Mouse (Mus musculus) right cerebral cortex, adult 18-20 months (tissue): ENCODE measurements at regions not wholly inside any gene's neighbourhood (a gene's known extent, or its start where the extent isn't known, plus 50 kb on each side); places are given as distances from the start of the nearest gene placed in this dataset.

Experiments used
- DNase-seq: peaks from one replicate; pipeline ENCODE4 v3.0.0; 2022; ENCODE audit warnings: mixed read lengths

DNA sequence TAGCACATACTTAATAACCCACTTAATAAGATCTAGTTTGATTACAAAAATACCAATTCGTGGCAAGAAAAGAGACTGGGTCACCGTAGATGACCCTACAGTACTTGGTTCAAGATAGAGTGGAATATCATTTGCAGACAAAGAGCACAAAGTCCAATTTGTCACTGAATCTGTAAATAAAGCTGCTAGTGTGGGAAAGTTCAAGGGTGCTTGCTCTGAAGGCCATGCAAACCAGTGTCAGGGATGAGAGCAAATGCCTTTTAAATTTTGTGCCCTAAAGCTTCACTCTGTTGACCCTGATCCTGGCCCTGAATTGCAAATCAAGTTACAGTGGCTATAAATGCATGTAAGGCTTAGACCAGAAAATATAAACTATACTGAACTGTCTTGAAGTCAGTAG is 113.1 kb downstream of the Cd55b start:
- DNase-seq: no peak

DNA sequence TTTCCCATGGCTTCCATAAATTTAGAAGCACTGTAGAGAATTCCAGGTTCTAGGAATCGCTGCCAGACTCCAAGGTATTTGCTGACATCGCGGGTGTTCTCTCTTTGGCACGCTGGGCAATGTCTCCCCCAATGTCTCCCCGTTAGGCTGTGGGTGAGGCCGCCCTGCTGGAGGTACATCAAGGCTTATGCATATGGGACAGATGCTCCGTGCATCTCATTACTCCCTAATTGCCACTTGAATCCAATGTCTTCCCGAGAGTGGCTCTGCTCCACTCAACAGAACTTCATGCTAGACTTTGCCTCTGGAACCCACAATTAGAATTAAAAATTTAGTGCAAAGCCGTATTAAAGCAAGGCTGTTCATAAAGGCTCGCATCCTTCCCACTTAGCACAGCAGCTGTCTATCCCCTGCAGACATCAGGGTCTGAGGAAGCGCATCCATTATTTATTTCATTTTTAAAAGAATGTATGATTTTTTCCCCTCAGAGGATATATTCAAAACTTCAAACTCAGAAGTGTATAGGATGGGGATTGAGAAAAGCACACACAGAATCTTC is 120.9 kb downstream of the Cd55b start:
- DNase-seq: peak; percentile 1

DNA sequence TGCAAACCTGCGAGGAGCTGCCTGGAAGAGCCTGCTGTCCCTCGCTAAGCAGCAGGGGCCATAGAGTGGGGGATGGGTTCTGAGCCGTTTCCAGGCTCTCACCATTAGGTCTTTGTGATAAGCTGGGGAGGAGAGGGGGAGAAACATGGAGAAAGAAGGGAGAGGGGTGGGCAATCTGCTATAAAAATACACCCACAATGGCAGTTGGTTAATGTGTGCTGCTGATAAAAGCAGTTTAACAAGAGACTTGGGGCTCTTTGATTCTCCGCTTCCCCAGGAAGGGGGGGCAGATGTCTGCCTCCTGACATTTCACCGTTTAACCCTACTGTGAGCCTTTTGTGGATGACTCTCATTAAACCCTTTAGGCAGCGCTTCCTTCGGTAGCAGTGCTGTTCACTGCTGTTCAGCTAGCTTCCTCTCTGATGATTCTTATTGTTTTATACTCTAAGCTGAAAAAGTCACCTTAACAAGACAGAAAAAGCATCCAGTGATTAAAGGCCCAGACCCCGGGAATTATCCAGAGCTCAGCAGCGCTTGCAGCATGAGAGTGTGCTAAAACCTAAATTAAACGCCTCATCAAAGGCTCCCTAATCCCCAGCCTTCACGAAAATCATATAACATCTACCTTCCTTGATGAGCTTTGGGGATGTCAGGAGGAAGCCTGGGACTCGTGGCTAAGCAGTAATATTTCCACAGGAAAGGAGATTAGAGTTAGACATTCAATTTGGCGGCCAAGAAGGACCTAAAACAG is 122.6 kb downstream of the Cd55b start:
- DNase-seq: no peak

DNA sequence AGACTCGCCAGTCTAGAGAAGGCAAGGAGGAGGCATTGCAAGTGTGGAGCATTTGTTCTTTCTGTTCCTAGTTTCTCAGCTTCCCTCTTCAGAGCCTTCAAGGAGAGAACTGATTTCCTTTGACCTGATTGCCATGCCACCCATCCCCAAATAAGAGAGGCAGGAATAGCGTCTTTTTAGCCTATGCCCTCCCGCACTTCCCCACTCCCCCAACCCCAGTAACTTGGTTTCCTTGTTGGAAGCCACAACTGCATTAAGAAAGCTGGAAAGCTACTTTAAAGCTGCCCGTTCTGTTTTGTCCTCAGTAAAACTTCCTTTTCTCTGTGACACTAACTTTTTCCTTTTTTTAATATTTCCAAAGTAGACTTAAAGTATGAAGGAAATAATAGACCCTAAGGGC is 123.2 kb downstream of the Cd55b start:
- DNase-seq: no peak

DNA sequence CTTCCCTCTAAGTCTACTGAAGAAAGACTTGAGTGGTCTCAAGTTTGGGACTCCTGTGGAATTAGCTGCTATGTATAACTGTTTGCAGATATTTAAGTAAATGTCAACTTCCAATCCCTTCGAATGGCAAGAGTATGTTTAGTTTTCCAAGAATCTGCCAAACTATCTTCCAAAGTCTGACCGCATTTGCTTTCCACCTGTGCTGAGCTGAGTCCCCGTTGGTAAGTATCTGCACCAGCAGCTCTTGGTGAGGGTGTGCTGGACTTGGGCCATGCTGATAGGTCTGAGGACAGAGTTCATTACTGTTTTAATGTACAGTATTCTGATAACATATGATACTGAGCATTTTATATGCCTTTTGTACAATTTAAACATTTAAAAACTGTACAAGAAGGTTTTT is 123.7 kb downstream of the Cd55b start:
- no peak for DNase-seq

DNA sequence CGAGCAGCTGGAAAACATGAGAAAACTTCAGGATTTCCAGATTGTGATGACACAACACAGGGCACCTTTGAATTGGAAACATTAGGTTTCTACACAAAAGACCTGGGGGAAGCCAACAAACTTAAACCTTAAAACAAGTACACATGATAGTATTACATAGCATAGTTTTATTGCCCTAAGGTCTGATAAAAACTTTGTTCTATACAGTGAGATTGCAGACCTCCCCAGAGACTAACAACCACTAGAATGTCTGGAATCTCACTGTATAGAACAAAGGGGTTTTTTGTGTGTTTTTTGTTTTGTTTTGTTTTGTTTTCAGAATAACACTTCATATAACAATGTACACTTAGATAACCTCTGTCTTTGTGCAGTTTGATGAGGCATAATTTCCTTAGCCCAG is 124.2 kb downstream of the Cd55b start:
- no peak for DNase-seq

DNA sequence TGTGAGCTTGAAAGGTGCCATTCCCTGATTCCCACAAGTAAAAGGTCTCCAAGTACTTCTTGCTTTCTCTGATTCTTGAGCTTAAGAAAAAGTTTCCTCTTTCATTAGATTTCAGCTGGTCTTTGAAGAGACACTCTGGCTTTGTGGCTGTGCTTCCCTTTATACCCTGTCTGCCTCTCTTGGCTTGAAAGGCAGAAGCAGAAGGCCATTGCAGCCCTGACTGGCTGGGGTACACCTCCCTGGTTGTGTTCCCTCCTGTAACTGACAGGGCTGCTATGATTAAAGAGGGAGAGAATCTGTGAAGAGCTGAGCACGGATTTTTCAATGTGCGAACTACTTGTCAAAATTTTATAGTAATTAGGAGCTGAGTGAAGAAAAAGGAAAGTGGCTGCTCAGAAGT is 125.3 kb downstream of the Cd55b start:
- DNase-seq: no peak

DNA sequence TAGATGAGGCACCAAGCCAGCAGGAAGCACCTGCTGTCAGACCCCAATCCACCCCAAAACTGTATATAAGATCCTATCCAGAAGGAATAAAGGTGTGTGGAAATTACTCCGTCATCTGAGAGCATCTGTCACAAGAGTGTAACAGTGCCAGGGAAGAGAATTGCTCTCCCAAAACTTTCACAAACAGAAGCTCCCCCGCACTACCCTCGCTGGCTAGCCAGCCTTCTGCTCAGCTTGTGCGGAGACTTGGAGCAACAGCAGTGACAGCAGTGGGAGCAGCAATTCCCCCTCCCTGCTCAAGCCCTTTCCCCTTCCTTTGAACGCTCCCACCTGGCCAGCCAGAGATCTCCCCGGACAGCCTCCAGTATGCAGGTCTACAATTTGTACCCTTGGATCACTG is 136.9 kb downstream of the Cd55b start:
- peak; percentile 10 for DNase-seq

DNA sequence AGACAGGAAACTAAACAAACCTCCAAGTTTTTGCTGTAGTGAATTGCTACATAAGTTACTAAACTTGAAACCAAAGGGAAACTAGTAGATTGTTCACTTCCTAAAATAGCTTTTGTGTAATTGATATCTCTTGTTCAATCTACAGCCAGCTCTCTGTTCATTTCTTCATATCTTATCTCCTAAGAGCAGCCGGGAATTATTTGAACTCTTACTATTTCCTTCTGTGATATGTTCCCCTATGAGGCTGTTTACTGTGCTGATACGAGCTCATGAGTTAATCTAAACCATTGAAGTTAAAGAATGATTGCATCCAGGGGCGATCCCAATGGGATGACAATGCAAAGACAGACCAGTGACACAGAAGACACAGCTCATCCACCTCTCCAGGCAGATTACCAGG is 140.7 kb downstream of the Cd55b start:
- no peak for DNase-seq

DNA sequence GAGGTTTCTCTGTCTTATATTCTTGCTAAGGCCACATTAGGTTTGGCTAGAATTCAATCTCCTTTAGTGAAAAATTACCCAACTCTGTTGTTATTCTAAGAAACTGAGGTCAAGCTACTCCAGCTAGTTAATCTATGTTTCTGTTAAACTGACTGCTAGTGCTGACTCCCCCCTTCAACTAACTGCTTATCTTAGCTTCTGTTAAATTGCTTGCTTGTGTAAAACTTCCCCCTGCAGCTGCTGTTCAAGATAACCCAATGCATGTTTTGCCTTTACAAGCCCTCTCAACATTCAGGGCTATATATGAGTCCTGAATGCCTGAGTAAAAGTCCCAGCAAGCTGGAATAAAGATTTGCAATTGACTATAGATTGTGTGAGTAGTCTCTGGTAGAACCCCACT is 143.6 kb downstream of the Cd55b start:
- DNase-seq: no peak

DNA sequence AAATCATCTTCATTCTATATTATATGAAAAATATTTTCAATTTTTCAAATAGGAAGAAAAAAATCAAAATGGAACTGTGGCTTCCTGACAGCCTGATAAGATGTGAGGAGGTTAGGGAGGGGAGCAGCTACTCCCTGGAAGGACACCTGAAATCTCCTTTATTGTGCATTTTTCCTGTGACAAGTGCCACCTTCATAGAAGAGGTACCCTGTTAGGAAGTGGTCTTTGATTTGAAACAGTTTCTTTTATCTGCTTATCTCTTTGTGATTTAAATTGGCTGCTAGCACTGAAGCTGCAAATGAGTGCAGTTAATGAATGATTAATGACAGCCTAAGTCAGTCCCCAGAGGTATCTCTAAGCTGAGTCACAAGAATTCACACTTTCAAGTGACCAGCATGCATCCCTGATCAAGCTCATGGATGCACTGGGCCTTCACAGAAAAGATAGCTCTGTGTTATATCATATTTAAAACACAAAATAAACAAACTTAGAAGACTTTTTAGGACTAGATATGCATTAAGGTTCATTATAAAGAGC is 144.7 kb downstream of the Cd55b start:
- no peak for DNase-seq

DNA sequence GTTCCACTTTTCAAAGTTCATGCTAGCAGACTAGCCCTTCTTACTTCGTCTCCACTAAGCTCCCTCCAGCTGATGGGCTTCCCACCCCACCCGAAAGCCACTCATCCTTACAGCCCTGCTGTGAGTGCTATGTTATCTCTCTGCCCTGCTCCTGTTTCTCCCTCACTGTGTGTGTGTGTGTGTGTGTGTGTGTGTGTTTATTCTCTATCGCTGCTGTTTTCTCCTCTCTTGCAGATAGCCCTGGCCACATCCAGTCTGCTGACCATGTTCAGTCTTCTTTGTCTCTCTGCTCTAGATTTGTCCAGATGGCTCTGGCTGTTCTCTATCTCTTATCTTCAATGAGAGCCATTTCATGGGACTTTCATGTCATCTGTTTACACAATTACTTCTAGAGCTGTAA is 145.9 kb downstream of the Cd55b start:
- DNase-seq: no peak

DNA sequence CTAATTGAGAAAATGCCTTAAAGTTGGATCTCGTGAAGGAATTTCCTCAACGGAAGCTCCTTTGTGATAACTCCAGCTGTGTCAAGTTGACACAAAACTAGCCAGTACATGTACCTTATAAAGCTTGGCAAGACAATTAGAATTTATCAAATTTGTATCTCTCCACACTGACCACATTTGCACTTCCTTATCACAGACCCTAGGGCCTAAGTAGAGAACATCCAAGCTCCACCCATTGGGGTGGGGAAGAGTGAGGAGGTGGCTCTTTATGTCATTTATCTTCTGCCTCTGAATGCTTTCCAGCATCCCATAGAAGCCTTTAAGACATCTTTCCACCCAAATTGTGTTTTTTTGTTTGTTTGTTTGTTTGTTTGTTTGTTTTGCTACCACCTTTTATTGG is 146.8 kb downstream of the Cd55b start:
- no peak for DNase-seq

DNA sequence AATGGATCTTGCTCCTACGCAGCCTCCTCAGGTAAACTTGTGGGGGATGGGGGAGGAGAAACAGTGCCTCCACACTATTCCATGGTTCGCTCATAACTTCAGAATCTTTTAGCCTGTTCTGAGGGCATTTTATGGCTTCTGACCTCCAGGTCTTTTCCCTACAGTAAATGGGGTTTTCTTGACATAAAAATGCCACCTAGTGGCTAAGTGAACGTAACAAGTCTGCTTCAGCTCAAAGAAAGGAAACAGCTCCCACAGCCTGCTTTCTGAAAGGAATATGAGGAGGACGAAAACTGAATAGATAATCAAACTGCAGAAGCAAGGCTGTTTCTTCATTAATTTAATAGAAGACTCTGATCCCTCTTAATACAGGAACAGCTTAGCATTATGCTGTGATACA is 148.3 kb downstream of the Cd55b start:
- DNase-seq: no peak

DNA sequence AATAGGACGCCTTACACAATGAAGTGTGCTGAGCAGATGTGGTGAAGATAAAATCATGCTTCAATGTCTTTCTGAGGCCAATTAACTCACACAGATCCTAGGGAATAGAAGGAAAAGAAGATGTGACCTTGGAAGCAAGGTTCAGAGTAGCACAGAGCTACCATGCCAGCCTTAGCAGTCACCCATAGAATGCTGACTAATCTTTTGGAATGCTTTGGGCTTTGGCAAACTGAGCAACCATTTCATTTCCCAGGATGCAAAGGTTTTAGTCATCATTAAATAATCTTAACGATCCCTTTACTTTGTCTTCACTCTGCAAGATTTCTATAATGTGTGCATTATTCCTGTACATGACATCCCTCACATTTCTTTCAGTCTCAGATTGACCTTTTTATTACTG is 152.4 kb downstream of the Cd55b start:
- no peak for DNase-seq
